Mouse (Mus musculus) spleen, embryonic (tissue): ENCODE data around the gene Ccdc70.
"Not testable (repeated sequence)": the region's sequence is repeated elsewhere in the genome, so short reads cannot be mapped to it uniquely, and the experiment has no call there.

ENCODE experiments used
- CTCF ChIA-PET: fragments of 350-600 bp; sonication (Branson Sonifier 250); formaldehyde crosslinking; loops from one replicate; lab custom pipeline; 2022; lab: Charles Lee

Gene Ccdc70

GRCm38 (mm10) chr8:21969475-21969874 lies at the start of gene Ccdc70:
Gene Ccdc70, plus strand, starts transcription at chr8:21969775.
- CTCF ChIA-PET: no interaction called here

- CTCF ChIA-PET: not testable (repeated sequence)
Measured at GRCm38 (mm10) chr8:21930754-21931153, 38.8 kb upstream of the Ccdc70 start.

GRCm38 (mm10) chr8:21932610-21933009 lies 37.0 kb upstream of the Ccdc70 start, which contains the start of gene Defb15:
Gene Defb15, minus strand, starts transcription at chr8:21932710.
- CTCF ChIA-PET: no interaction called here

- CTCF ChIA-PET: not testable (repeated sequence)
Measured at GRCm38 (mm10) chr8:21938052-21938451, 31.5 kb upstream of the Ccdc70 start, which contains the start of gene Defb35. Gene Defb35, plus strand, starts transcription at chr8:21938352.

GRCm38 (mm10) chr8:21946462-21946861 lies 23.1 kb upstream of the Ccdc70 start, which contains the start of gene Defb13:
Gene Defb13, plus strand, starts transcription at chr8:21946762.
- CTCF ChIA-PET: no interaction called here

- CTCF ChIA-PET: no interaction called here
Measured at GRCm38 (mm10) chr8:21947311-21948017, 22.1 kb upstream of the Ccdc70 start.

- CTCF ChIA-PET: no interaction called here
Measured at GRCm38 (mm10) chr8:21955321-21955720, 14.3 kb upstream of the Ccdc70 start.

GRCm38 (mm10) chr8:21956336-21956735 lies 13.2 kb upstream of the Ccdc70 start:
- CTCF ChIA-PET: no interaction called here

GRCm38 (mm10) chr8:21958414-21958813 lies 11.2 kb upstream of the Ccdc70 start, which contains the start of gene Fam90a1a:
Gene Fam90a1a, plus strand, starts transcription at chr8:21958714.
- CTCF ChIA-PET: no interaction called here

GRCm38 (mm10) chr8:21966646-21967045 lies 2.9 kb upstream of the Ccdc70 start:
- CTCF ChIA-PET: no interaction called here

- CTCF ChIA-PET: no interaction called here
Measured at GRCm38 (mm10) chr8:21978193-21978592, 8.6 kb downstream of the Ccdc70 start.

- CTCF ChIA-PET: no interaction called here
Measured at GRCm38 (mm10) chr8:21981664-21982337, 12.2 kb downstream of the Ccdc70 start.

- CTCF ChIA-PET: no interaction called here
Measured at GRCm38 (mm10) chr8:21992184-21992583, 22.6 kb downstream of the Ccdc70 start.

- CTCF ChIA-PET: interaction anchor here (0.6 kb wide), 1 partner anchor 34 kb away, joined by 3 read pairs; no protein-coding TSS in a partner anchor
Measured at GRCm38 (mm10) chr8:21995181-21995580, 25.6 kb downstream of the Ccdc70 start.

GRCm38 (mm10) chr8:22004750-22005522 lies 35.4 kb downstream of the Ccdc70 start:
- CTCF ChIA-PET: no interaction called here

GRCm38 (mm10) chr8:22006423-22006822 lies 36.8 kb downstream of the Ccdc70 start:
- CTCF ChIA-PET: no interaction called here

GRCm38 (mm10) chr8:22009403-22009802 lies 39.8 kb downstream of the Ccdc70 start:
- CTCF ChIA-PET: no interaction called here

- CTCF ChIA-PET: no interaction called here
Measured at GRCm38 (mm10) chr8:22013034-22013707, 43.6 kb downstream of the Ccdc70 start.

GRCm38 (mm10) chr8:22017731-22018130 lies 48.2 kb downstream of the Ccdc70 start:
- CTCF ChIA-PET: no interaction called here

GRCm38 (mm10) chr8:22019498-22019897 lies 49.9 kb downstream of the Ccdc70 start:
- CTCF ChIA-PET: no interaction called here

GRCm38 (mm10) chr8:22022244-22022643 lies 52.7 kb downstream of the Ccdc70 start:
- CTCF ChIA-PET: no interaction called here
